Mouse (Mus musculus): Measurements from ENCODE around the gene Zfp217.

GRCm38 (mm10) chr2:170154301-170154721 lies 6.4 kb upstream of the Zfp217 start:
- TF ChIP-seq POLR2A (IDR thresholded peaks at IDR 0.05; ENCODE audit: control insufficient read depth, extremely low read depth, insufficient read depth, low read length, poor library complexity) (no peak), CTCF (IDR thresholded peaks at IDR 0.05; ENCODE audit: borderline replicate concordance, control insufficient read depth, extremely low read depth, insufficient read depth, low read length, poor library complexity) (no peak)
